Mouse (Mus musculus) CH12.LX (cell line): ENCODE data around the gene 1500011B03Rik.

Experiments
- CTCF ChIP-seq, 2 experiments: IDR thresholded peaks in 1 of 2; conservative IDR thresholded peaks in 1 of 2; 2 replicates each; pipeline ENCODE4 v1.5.1; 2011 to 2012; ENCODE audit warnings: low read depth in 2 of 2, low read length in 2 of 2, improper control_type of control experiment in 1 of 2, inconsistent platforms in 1 of 2, mild to moderate bottlenecking in 1 of 2, moderate library complexity in 1 of 2
- EP300 ChIP-seq: IDR thresholded peaks from 2 replicates; pipeline ENCODE4 v1.6.1; 2011; ENCODE audit warnings: low read length, improper control_type of control experiment
- GABPA ChIP-seq: IDR thresholded peaks from 2 replicates; pipeline ENCODE4 v1.6.1; 2012; ENCODE audit warnings: low read depth, low read length, improper control_type of control experiment, inconsistent platforms; ENCODE audit not compliant: insufficient replicate concordance
- HCFC1 ChIP-seq: IDR thresholded peaks from 2 replicates; pipeline ENCODE4 v1.6.1; 2012; ENCODE audit warnings: low read depth, mild to moderate bottlenecking, inconsistent platforms, low read length, improper control_type of control experiment
- JUND ChIP-seq: conservative IDR thresholded peaks from 2 replicates; pipeline ENCODE4 v1.6.1; 2011; ENCODE audit warnings: low read depth, low read length, improper control_type of control experiment
- MAFK ChIP-seq: IDR thresholded peaks from 2 replicates; pipeline ENCODE4 v1.6.1; 2011; ENCODE audit warnings: low read length, improper control_type of control experiment; ENCODE audit not compliant: insufficient replicate concordance
- MAX ChIP-seq: IDR thresholded peaks from 2 replicates; pipeline ENCODE4 v1.6.1; 2011; ENCODE audit warnings: low read length, improper control_type of control experiment
- NELFE ChIP-seq: IDR thresholded peaks from 2 replicates; pipeline ENCODE4 v1.6.1; 2011; ENCODE audit warnings: low read depth, low read length, improper control_type of control experiment
- NRF1 ChIP-seq: IDR thresholded peaks from 2 replicates; pipeline ENCODE4 v1.6.1; 2014; ENCODE audit warnings: low read depth, mild to moderate bottlenecking, inconsistent platforms, low read length, improper control_type of control experiment, moderate library complexity
- POLR2A ChIP-seq: IDR thresholded peaks from 2 replicates; pipeline ENCODE4 v1.6.1; 2011; ENCODE audit warnings: low read depth, mild to moderate bottlenecking, improper control_type of control experiment, low read length
- RCOR1 ChIP-seq: conservative IDR thresholded peaks from 2 replicates; pipeline ENCODE4 v1.6.1; 2012; ENCODE audit warnings: low read depth, mild to moderate bottlenecking, inconsistent platforms, low read length, improper control_type of control experiment
- UBTF ChIP-seq: IDR thresholded peaks from 2 replicates; pipeline ENCODE4 v1.6.1; 2012; ENCODE audit warnings: low read depth, mild to moderate bottlenecking, inconsistent platforms, low read length, improper control_type of control experiment, moderate library complexity
- USF2 ChIP-seq: conservative IDR thresholded peaks from 2 replicates; pipeline ENCODE4 v1.6.1; 2011; ENCODE audit warnings: low read depth, low read length, improper control_type of control experiment
- ZC3H11A ChIP-seq: IDR thresholded peaks from 2 replicates; pipeline ENCODE4 v1.6.1; 2012; ENCODE audit warnings: low read depth, mild to moderate bottlenecking, inconsistent platforms, low read length, improper control_type of control experiment

DNA sequence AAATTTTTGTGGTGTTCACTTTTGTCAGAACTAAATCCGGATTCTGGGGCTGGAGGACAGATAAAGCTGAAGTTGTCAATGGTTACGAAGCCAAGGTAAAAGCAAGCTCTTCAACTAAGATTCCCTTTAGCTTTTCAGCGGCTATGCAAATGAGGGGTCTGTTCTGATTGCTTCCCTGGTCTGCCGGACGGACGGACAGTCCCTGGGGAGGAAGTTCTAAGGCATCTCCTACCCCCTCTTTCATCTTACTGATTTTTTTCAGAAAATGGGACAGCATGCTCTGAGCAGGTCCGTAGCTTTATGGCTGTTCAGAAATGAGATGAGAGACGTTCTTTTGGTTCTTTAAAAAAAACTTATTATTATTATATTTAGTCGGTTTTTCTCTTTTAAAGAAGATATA, 27.6 kb downstream of the 1500011B03Rik start:
- TF ChIP-seq CTCF (conservative IDR thresholded peaks at IDR 0.05 in 1 of 2, IDR thresholded peaks at IDR 0.05 in 1 of 2; ENCODE audit: low read depth in 2 of 2, low read length in 2 of 2) (no peak), POLR2A (no peak), MAX (no peak), NELFE (no peak), EP300 (no peak), RCOR1 (no peak), ZC3H11A (no peak), HCFC1 (no peak), NRF1 (no peak), GABPA (no peak), MAFK (no peak), USF2 (no peak), UBTF (no peak), JUND (no peak)
